Mouse (Mus musculus) thymus, postnatal 25 days (tissue): ENCODE results near the gene Plekhh3.
"Not testable (repeated sequence)": the region's sequence is repeated elsewhere in the genome, so short reads cannot be mapped to it uniquely, and the experiment has no call there.

Experiments
- DNase-seq: peaks from one replicate; pipeline ENCODE4 v3.0.0; 2022

Plekhh3 gene

DNA sequence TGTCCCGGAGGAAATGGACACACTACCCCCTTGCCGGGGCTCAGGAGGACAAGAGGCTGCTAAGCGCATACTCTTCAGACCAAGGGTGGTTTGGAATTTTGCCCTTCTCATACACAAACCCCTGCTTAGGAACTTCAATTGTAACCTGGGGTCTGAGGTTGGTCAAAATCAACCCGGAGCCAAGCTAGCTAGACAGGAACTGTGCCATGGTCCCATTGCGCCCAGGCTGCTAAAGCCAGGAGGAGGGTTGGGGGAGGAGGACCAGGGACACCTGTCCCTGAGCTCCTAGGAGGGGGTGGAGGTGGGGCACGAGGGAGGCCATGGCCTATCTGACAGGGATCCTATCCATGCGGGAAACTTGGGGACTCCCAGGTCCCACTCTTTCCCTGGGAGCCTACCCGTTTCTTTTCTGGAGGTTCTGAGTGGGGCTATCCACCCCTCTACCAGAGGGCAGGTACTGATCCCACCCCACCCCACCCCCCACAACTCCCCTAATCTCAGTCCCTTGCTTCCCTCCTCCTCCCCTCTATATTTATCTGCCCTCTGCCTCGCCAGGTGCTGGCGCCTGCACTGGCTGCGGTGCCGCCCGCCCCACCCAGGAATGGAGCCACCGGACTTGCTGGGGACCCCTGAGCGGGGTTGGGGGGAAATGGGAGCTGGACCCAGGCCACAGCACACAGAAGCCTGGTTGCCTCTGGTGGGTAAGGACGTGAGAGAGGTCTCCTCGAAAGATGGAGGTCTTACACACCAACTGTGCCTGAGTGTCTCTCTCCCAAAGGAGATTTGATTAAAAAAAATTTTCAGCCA, 1.6 kb downstream of the Plekhh3 start:
- no peak for DNase-seq

DNA sequence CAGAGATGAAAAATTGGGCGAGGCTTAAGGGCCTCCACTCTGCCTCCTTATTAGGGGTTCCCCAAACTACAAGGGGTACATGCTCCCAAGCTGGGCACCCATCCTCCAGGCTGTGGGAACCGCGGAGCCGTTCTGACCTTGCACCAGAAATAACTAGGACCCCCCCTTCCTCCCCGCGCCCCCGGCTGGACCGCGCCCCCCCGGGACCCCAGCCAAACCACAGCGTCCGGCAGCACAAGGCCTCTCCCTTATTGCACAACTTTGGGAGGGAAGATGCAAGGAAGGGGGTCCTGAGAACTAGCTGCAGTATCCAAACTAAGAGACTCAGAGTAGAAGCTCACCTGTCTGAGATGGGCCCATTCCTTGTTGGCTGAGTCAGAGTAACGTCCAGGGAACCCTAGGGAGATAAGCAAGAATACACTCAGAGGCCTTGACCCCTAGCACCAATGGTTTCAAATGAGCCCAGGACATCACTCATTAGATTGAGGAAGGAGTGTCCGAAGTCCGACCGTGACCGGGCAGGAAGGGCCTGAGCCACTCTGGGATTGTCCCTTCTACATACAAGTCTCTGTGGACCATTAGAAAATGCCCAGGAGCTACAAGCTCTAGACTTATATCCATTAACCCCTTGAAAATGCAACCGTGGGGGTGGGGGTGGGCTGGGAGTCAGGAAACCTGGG, 2.7 kb downstream of the Plekhh3 start:
- DNase-seq = no peak

DNA sequence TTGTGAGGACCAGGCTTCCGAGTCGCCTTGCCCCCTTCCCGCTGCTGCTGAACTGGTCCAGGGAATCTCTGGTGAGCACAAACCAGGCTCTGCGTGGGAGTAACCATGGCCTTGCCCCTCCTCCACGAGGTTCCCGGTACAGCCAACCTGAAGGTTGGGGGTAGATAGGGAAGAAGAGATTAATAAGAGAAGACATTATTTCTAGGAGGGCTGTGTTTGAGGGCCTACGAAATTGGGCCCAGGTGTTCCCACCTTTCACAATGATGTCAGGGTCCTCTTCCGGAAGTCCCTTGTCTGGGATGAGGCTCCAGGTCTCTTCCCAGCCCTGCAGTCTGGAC, 3.2 kb downstream of the Plekhh3 start:
- DNase-seq = no peak

DNA sequence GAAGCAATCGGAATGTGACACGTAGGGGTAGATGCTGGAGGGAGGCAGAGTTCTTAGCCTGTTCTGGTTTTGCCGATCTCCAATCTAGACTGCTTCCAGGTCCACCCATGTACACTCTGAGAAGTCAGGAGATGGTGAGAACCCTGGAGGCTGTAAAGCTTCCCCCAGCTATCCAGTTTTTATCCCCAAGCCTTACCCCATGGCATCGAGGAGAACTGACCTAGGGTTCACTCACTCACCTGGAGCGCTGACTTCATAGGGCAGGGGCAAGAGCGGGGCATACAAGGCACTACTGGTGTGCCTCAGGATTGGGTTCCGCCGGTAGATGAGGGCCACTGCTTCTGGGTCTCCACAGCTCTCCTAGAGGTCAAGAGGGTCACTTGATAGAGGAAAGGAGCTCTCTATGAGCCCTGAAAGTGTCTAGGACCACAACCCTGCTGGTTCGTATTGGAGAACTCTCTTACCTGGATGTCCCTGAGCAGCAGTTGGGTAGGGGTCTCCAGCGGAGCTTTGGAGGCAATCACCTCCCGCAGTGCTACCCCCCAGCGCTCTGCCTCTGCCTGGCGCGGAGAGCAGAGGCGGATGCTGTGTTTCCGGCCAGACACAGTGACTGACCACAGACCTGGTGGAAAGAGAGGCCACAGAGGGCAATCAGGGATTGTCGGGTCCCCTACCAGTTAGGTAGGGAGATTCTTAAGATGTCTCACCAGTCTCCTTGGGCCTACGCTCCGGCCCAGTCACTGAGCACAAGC, 3.8 kb downstream of the Plekhh3 start:
- no peak for DNase-seq

DNA sequence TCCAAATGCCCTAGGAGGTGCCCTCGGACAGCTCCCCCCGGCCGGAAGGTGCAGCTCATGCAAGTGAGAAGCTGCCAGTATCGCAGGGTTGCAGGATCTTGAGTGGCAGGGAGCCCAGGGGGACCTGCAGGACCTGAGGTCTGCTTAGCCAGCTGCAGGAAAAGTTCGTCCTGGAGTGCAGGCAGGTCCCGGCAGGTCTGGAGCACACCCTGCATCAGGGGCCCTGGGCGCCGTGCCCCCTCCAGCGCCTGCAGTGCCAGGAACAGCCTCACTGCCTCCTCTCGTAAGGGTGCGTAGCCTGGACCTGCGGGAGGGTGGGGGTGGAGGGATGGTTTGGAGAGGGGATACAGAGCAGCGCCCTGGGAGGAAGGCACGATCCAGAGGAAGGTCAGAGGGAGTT, 4.8 kb downstream of the Plekhh3 start:
- no peak for DNase-seq

GRCm38 (mm10) chr11:101164677-101165580, 6.2 kb downstream of the Plekhh3 start:
- DNase-seq = no peak

- no peak for DNase-seq
Observed at GRCm38 (mm10) chr11:101164351-101164665, 6.8 kb downstream of the Plekhh3 start.

DNA sequence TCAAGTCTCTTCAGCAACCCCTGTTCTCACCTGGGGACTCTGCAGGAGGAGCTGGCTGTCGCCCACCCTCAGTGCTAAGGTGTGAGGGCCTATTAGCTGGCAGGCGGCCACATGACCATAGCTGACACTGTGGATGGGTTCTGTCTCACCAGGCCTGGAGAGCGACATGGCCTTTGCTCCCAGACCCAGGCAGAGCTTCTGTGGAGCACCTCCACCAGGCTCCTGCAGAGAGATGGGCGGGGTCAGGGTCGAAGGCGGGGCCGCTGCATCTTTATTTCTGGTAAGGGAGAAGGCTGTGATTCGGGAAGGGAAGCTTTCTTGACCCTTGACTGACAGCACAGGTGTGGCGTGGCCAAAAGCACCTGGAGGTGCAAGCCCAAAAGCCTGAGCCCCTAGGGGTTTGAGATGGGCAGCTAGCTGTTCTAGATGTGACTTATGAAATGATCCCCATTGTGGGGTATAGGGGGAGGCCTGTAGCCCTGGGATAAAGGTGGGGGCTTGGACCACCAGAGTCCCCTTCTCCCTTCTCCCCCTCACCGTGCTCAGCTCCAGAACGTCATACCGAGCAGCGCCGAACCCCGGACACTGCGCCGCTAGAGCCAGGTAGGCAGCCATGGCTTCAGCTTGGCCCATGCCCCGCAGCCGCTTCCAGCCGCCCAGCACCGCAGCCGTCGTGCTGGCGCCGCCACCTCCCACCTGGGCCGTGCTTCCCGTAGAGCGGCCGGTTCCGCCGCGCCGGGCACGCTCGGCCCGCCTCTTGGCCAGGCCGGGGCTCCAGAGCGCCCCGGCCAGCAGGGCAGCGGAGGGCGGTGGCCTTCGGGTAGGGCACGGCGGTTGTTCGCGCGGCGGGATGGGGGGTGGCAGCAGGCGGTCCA, 7.4 kb downstream of the Plekhh3 start:
- no peak for DNase-seq

DNA sequence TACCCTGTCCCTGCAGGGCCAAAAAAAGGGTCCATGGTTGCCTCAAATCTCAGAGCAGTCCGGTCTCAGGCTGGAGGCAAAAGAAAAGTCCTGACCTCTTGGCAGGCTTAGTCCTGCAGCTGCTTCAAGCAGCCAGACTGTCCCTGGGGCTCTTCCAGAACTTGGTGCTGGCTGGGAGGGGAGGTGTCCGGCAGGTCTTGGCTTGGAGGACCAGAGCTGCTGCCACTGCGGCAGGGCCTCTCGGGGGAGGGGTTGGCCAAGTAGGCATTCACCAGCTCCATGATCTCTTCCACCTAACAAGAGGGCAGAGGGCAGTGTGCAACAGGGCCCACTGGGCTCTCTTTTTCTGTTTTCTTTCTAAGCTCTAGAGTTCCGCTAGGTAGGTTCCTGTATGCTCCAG, 8.4 kb downstream of the Plekhh3 start:
- no peak for DNase-seq

GRCm38 (mm10) chr11:101162301-101162700, 8.8 kb downstream of the Plekhh3 start:
- no peak for DNase-seq

DNA sequence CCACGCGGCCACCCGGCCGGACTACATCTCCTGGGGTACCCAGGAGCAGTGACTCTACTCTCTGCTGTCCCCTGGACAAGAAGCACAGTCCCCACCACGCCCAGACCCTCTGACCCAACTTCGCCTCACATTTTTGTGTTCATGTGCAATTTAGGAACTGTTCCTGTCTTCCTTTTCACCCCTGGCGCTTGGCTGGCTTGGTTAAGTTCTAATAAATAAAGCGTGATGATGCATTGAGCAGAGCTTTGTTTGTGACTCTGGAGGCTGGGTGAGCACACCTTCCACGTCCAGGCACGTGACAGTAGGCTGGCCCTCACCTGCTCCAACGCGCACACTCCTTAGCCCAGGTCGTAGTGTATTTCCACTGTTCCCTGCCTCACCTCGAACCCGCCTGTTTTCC, 9.6 kb downstream of the Plekhh3 start:
- DNase-seq = no peak

DNA sequence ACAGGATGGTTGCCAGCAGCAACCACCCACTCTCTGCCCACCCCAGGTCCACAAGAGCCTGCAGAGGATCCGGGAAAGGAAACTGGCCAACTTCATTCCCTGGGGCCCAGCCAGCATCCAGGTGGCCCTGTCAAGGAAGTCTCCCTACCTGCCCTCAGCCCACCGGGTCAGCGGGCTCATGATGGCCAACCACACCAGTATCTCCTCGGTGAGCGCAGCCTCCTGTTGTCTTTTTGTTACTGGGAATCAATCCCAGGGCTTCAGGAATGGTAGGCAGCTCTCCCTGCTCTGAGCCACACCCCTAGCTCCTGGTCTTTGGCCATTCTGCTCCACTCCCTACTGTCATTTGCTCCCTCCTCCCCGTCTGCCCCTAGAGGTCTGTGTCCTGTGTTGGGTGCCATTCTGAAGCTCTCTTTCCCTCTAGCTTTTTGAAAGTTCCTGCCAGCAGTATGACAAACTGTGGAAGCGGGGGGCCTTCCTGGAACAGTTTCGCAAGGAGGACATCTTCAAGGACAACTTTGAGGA, 10.1 kb downstream of the Plekhh3 start:
- not testable (repeated sequence) for DNase-seq

- not testable (repeated sequence) for DNase-seq
Observed at GRCm38 (mm10) chr11:101160151-101160550, 11.0 kb downstream of the Plekhh3 start.

- peak; percentile 67 for DNase-seq
Observed at GRCm38 (mm10) chr11:101155728-101156371, 15.3 kb downstream of the Plekhh3 start, which contains the start of gene Tubg2. TSS of gene Tubg2 (plus strand) at chr11:101155907.

DNA sequence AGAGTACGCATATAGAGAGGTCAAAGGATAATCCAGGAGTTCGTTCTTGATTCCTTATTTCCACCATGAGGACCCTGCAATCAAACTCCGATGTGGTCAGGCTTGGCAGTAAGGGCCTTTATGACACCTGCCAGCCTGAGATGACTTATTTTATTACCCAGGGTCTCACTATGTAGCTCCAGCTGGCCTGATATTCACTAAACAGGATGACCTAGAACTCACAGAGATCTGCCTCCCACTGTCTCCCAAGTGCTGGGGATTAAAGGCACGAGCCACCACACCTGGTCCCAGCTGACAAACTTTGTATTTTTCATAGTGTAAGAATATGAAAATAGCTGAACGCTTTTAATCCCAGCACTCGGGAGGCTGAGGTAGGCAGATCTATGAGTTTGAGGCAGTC, 16.0 kb downstream of the Plekhh3 start:
- no peak for DNase-seq

DNA sequence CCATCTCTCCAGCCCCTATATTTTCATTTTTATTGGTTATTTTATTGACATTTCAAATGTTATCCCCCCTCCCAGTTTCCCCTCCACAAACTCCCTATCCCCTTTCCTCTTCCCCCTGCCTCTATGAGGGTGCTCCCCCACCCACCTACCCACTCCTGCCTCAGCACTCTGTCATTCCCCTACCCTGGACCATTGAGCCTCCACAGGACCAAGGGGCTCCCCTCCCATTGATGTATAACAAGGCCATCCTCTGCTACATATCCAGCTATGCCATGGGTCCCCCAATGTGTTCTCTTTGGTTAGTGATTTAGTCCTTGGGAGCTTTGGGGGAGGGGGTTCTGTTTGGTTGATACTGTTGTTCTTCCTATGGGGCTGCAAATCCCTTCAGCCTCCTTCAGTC, 16.5 kb downstream of the Plekhh3 start:
- no peak for DNase-seq

GRCm38 (mm10) chr11:101152825-101153224, 18.3 kb downstream of the Plekhh3 start:
- no peak for DNase-seq

- no peak for DNase-seq
Observed at GRCm38 (mm10) chr11:101151063-101151462, 20.1 kb downstream of the Plekhh3 start.

DNA sequence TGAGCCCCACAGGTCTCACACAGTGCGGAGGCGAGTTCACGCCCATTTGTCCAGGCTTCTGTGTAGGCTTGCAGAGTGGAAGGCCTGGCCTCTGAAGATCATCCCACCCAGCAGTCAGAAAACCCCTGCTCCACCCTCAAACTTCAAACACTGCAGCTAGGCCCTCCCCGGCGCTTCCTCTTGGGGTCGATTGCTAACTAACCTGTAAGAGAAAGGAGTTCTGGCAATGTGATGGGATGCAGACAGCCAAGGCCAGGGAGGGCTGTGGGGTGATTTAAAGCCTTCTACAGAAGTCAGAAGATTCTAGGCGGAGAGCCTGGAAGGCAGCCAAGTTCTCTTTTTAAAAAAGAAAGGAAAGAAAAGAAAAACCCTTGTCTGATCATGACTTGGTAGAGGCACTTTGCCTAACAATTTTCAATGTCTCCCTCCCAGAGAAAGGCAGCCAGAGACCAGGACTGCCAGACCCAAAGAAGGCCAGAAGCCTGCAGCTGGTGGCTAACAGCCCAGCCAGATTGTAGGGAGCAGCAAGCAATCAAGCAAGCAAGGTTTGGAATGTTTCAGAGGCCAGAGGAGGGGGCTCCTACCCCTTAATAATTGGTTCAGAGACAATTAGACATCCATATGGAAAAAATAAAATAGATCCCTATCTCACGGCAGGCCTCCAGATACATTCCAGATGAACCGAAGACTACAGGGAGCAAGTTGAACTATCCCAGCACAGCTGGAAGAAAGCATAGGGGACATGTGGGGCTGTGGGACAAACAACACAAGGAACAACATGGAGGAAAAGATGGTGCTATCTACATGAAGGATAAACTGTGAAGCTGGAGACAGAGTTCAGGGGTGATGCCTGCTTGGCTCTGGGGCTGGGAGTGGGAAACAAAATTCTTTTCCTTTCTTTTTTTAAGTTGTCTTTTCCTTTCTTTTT, 21.7 kb downstream of the Plekhh3 start:
- DNase-seq = no peak

GRCm38 (mm10) chr11:101148751-101149150, 22.4 kb downstream of the Plekhh3 start:
- DNase-seq = no peak
